ENCODE assay signal across 8 mouse cellular contexts in the genomic region with DNA sequence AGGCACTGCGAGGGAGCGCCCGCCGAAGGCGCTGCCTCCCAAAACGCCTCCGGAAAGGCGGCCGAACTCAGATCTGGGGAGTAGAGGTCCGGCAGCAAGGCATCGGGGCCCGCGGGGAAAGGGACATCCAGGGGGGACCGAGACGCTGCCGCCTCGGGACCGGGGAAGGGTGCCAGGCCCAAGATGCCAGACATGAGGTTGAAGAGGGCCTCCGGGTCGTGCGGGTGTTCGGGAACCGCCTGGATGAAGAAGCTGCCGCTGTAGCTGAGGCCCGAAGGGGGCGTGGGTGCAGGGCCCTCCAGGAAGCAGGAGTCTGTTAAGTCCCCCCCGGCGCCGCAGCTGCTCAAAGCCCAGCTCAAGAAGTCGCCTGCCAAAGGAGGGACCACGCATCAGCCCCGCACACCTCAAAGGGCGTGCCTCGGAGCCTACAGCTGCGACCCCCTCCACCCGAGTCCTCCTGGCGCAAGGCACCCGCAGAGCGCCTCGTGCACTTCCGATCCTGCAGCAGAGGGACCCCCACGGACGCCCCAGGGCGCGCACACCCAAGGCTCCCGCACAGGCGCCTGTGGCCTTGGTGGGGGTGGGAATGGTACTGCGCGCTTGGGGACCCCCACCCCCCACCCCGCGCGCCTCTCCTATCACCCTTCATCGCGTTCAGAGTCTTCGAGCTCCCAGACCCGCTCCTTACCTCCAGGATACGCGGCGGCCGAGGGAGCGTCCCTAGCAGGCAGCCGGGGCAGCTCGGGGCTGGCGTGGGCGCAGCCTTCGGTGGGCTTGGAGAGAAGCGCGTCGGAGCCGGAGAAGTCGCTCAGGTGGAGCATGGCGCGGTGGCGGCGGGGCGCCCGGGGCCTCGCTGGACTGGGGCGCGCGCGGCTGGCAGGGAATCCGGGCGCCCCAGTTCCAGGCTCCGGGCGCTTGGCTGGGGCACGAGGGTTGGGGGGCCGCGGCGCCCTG. TPM values are rescaled to one million over a fixed set of nuclear protein-coding genes. Genes with fewer than 3 reads are reported as not detected.
DNase-seq lines count a peak whose midpoint lies in the region; ATAC-seq lines count a peak whose summit lies in the region.

No protein-coding gene starts in this region.

- WGBS in forebrain, embryonic 15.5 days: under 1% methylated on average over 87 of the region's 90 CpGs
- under 1% methylated on average over 71 of the region's 90 CpGs for WGBS in limb, embryonic 12.5 days

- peaks cover 72% of the 10 kb centered on the region for H3K27me3 ChIP-seq in forebrain, embryonic 15.5 days
- peaks cover 92% of the 10 kb centered on the region for H3K27me3 ChIP-seq in limb, embryonic 12.5 days

- H3K27ac ChIP-seq in forebrain, embryonic 15.5 days (replicated peaks): no peak overlapping the region
- H3K27ac ChIP-seq in limb, embryonic 12.5 days: no peak overlapping the region

- peak; percentile 36 for ATAC-seq in forebrain, embryonic 15.5 days (replicated peaks)
- no peak for ATAC-seq in limb, embryonic 12.5 days (ENCODE audit: insufficient number of reproducible peaks, insufficient read depth, low FRiP score, low TSS enrichment, low read depth)

- H3K36me3 ChIP-seq in forebrain, embryonic 15.5 days: no peaks in the 10 kb centered on the region
- H3K36me3 ChIP-seq in limb, embryonic 12.5 days: no peaks in the 10 kb centered on the region

- peak overlapping the region; percentile 27 for H3K9ac ChIP-seq in forebrain, embryonic 15.5 days (replicated peaks)
- H3K9ac ChIP-seq in limb, embryonic 12.5 days (replicated peaks): no peak overlapping the region

- DNase-seq in left cerebral cortex, adult 18-20 months (ENCODE audit: low spot score in 2 of 2): peak; percentile 33 to 48
- DNase-seq in left cerebral cortex, adult 11 months (ENCODE audit: low spot score): no peak
- DNase-seq in cerebellum, adult 8-10 months: peak; percentile 52
- DNase-seq in right cerebral cortex, adult 18-20 months: peak; percentile 38
- DNase-seq in ovary, adult 18-20 months (ENCODE audit: low spot score): no peak
- no peak for DNase-seq in layer of hippocampus, adult 11-12 months (ENCODE audit: low spot score)

- no peaks in the 10 kb centered on the region for H3K9me3 ChIP-seq in forebrain, embryonic 15.5 days
- 0 out of 2 replicates have a peak, but pooled peaks cover 3% of the 10 kb centered on the region for H3K9me3 ChIP-seq in limb, embryonic 12.5 days

- H3K4me3 ChIP-seq in forebrain, embryonic 15.5 days: peak overlapping the region; percentile 46
- peak overlapping the region; percentile 46 for H3K4me3 ChIP-seq in limb, embryonic 12.5 days (replicated peaks)

- H3K4me2 ChIP-seq in forebrain, embryonic 15.5 days (replicated peaks): peak overlapping the region; percentile 81
- H3K4me2 ChIP-seq in limb, embryonic 12.5 days: peak overlapping the region; percentile 80

- peaks cover 31% of the 10 kb centered on the region for H3K4me1 ChIP-seq in forebrain, embryonic 15.5 days
- H3K4me1 ChIP-seq in limb, embryonic 12.5 days (replicated peaks): peaks cover 28% of the 10 kb centered on the region

RNA-seq across cellular contexts. Expression of gene Egr4, which starts 0.5 kb away (rescaled TPM):
- 10 to 100 TPM; 52.1 to 74.8 TPM for total RNA-seq in left cerebral cortex, adult 18-20 months (2021)
- polyA plus RNA-seq in forebrain, embryonic 15.5 days (2015; fragmentation: Nextera tagmentation; extraction: Ambion mirVana): not detected in 2 replicates
- polyA plus RNA-seq in limb, embryonic 12.5 days (2016; fragmentation: Nextera tagmentation; extraction: Ambion mirVana): not detected in 2 replicates

RNA-seq across cellular contexts. Expression of gene Fbxo41, which starts 10.1 kb away (rescaled TPM):
- total RNA-seq in left cerebral cortex, adult 18-20 months (2021): 10 to 100 TPM; 91.2 to 92.5 TPM
- polyA plus RNA-seq in forebrain, embryonic 15.5 days (2015; fragmentation: Nextera tagmentation; extraction: Ambion mirVana): 7.2 and 7.4 TPM in 2 replicates
- polyA plus RNA-seq in limb, embryonic 12.5 days (2016; fragmentation: Nextera tagmentation; extraction: Ambion mirVana): 1.9 and 2.0 TPM in 2 replicates

Comparison
In these comparisons a context has a peak if more than half of its experiments do, and no peak if none do; other contexts are left out.
1. DNase-seq: peak in left cerebral cortex, adult 18-20 months (2 of 2), cerebellum, adult 8-10 months (single experiment) and right cerebral cortex, adult 18-20 months (single experiment); none in left cerebral cortex, adult 11 months (single experiment), ovary, adult 18-20 months (single experiment) and layer of hippocampus, adult 11-12 months (single experiment).